Mouse (Mus musculus): ENCODE data around the gene N4bp2l1.

The N4bp2l1 gene

DNA sequence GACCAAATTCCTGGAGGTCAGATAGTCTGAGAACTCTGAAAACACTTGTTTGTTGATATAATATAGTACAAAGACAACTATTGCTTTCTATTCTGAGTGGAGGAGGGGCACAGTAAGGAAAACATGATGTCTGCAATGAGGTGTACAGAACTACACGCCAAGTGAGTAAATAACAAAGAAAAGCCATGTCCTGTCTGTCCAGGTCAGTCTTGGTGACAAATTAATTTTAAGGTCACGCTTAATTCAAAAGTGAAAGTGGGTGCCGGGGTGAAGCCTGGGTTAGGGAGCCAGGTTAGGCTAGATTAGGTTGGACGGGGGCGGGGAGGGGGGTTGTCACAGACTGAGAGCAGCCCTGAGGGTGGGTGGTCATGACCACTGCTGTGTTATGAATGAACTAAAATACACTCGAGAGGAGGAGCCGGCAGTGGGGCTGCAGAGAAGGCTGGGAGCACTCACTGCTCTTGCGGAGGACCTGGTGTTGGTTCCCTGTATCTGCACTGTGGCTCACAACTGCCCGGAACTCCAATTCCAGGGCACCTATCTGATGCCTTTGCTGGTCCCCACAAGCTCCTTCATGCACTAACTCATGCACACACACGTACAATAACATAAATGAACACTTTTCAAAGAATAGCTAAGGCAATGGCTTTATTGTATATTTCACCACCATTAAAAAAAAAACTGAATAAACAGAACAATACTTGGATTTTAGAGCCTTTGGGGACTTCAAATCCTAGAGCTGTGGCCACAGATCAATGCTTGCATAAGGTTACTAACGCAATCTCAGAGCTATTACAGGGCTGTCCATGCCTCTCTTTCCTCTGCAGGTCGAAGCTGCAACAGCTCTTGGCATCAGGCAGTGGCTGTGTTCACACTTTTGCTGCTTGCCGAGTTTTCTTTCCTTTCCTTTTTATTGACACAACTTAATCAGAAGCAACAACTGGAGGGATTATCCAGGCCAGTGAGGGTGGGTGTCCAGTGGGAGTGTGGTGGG, 2.6 kb upstream of the N4bp2l1 start:
- DNase-seq (ENCODE audit: low spot score in 2 of 2): no peak

DNA sequence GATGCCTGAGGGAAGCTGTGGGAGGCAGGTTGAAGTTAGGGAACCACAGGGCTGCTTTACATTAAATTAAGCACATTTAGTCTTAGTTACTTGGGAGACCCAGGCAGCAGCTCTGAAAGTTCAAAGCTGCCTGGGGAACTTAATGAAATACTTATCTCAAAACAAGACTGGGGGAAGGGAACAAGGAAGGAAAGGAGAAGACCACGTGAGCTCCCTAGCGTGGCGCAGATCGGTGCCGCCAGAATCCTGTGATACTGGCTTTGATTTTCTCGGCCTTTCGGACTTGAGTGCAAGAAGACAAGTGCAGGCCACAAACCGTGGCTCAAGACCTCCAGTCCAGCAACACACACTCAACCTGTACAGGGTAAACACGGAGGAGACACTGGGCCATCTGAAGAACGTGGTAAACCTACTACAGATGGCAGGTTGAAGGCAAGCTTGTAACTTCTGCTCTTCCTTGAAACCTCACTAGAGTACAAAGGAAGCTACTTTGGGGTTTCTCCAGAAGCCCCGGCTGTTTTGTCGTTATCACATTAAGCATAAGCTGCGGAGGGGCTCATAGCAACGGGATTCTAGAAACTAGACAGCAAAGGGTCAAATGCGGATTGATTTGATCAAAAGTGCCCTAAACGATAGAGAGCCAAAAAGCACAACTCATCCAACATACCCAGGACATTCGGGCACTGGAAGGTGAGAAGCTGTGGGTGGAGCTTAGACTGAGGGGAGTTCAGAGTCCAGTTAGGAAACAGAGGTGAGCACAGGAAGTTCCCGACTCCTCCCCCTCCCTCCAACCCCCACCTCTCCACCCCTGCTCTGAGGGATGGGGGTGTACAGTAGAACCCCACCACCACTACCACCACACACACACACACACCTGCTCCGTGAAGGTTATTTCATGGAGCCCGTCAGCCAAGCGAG, 1.5 kb upstream of the N4bp2l1 start:
- DNase-seq (ENCODE audit: low spot score in 2 of 2): peak in 1 of 2 experiments; percentile 9

DNA sequence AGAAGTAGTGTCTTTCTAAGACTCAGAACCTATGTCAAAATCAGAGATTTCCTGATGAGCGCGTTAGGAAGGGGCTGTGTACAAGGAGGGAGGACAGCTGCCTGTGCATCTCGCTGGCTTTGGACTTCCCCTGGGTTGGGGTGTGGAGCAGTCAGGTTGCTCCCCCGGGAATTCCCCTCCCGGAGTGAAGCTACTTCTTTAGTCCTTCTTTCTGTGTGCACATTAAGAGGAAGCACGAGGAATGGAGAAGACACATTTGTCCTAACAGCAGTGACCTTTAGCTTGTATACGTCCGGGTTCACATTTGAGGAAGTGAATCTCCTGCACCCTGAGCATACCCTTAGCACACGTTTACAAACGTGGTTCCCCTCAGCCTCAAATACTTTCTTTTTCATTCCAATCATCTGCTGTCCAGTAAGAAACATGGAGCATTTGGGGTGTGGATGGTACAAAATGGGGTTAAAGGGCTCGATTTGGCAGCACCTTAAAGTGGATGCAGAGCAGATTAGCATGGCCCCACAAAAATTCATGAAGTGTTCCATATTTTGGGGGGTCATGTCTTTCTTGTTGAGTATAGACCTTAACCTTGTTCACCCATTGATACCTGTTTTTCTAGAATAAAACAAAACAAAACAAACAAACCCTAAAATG, 1.5 kb downstream of the N4bp2l1 start:
- DNase-seq (ENCODE audit: low spot score in 2 of 2): no peak

DNA sequence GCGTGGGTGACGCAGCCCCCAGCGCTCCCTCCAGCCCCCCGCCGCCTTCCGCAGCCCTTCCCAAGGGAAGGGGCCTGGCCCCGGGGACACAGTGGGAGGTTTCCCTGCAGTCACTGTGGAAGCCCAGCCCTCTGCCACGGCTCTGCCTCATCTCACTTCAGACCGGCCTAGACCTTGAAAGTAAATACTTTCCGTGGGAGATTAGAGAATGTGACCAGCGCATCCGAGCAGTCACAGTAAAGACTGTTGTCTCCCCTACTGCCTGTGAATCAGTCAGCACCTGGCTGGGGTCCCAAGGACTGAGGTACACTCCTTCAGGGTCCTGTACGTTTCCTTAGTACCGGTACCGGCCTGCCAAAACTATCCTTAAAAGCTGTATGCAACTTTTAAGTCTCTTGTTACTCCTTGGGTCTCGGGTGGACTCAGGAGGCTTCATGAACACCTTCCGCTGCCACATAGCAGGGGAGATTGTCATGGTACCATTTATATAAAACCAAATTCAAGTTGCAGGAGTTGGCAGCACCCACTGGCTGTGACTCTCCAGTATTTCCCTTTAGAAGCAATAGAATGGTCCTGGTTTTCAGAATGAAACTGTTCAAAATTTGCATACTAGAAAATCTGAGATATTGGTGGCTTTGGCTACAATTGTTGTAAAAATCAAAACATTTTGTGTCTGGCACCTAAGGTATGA, 2.2 kb downstream of the N4bp2l1 start:
- DNase-seq (ENCODE audit: low spot score in 2 of 2): no peak

DNA sequence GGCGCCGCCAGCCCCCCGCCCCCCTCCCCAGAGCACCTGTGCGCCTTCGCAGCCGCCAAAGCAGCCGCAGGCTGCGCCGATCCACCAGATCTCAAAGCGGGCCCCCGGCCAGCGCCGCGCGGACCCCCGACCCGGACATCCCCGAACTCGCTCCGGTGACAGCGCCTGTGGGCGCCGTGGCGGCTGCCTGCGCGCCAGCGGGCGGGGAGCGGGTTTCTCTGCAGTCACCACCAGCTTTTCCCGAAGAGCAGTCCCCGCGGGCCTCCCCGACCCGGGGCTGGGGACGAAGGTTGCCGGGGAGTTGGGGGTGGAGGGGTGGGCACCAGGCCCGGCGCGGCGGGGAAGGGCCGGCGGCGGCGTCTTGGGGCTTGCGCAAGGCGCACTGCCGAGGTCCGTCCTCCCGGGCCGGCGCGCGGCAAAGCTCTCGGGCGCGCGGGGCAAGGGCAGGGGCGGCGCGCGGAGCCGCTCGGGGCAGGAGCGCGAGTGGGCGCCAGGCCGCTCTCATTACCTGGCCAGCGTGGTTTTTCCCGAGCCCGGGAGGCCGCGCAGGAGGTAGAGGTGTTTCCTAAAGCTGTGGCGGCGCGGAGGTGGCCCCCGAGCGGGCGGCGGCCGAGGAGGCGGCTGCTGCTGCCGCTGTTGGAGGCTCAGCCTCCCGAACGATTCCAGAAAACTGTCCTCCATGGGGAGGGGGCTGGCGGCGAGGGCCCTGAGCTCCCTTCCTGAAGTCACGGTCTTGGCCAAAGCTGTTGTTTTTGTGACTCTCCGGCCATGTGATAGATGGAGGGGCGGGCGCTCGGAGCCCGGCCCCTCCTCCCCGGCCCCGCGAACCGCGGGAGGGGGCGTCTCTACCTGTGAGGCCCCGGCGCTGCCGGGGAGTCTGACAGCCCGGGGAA, 3.0 kb downstream of the N4bp2l1 start:
- DNase-seq (ENCODE audit: low spot score in 2 of 2): peak; percentile 52 to 55

DNA sequence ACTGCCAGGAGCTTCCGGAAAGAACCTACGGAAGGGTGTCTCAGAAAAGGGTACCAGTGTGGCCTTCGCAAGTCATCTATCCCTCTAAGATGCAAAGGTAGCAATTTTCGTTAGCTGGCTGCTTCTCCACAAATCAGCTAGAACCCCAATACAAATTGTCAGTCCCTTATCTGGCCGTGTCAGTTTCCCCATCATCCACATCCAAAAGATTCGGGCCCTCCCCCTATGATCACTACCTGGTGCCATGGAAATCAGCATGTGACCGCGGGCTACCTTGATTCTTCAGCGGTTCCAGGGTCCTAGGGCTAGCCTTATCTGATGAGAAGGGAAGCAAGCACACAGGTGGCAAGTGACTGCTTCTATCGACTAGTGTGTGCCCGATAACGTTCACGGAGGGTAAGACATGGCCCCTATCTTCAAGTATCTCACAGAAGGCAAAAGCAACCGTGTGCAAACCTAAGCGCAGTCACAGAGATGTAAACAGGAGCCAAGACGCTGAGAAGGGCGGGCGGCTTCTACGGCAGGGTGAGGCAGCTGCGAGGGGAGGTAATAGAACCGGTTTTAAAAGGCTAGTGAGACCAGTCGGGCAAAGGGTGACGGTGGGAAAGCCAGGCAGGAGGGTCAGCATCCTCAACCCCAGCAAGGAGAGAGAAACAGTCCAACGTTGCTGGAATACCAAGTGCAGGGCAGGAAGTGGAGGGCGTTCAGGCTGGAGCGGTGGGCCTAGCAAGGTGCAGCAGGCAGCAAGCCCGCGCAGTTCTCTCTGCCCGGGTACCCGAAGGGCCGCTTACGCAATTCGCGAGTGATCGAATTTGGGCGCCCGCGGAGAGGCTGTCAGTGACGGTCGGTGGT, 3.9 kb downstream of the N4bp2l1 start:
- peak in 1 of 2 experiments; percentile 60 for DNase-seq (ENCODE audit: low spot score in 2 of 2)

DNA sequence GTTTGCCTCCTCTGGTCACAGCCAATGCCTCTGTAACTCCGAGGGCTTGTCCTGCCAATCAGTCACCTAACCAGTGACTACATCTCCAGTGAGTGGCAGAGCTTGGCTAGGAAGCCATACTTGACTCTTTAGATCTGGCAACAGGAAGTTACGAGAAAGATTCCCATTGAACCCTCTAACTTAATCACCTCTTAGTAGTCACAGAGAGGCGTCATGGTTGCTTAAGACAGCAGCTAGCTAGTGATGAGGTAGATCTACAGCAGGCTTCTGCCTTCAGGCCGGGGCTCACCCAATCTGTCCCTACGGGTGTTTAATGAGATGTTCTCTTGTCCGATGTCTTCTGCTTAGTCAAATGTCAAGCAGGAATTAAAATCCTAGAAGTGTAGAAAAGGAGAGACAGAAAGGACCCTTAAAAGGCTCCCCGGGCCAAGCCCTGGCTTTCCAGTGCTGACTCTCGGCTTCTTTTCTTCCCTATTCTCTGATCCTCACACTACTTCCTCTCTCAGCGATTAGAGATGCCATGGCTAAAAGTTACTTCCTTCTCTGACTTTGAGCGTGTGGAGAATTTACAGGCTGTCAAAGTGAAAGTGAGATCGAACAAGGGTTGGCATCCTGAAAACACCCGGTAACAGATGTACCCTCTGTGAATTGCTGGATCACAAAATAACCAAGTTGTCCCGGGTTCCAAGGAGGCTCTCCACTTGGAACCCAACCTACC, 4.6 kb downstream of the N4bp2l1 start:
- DNase-seq (ENCODE audit: low spot score in 2 of 2): no peak

DNA sequence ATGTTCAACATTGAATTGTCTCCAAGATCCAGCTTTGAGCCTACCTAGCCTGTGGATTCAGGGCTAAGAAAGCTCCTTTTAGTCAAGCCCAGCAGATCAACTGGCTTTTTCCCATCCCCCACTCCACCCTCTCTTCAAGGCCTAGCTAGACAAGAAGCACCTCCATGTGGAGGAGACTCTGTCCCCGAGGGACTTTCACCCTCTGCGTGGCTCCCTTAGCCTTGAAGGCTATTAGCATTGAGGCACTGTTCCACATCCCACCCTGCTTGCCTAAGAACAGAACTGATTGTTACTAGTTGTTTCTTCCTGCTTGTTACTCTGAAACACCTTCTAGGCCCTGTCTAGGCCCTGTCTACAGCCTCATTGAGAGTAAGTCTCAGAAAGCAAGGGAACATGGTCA, 7.0 kb downstream of the N4bp2l1 start:
- DNase-seq (ENCODE audit: low spot score in 2 of 2): no peak

DNA sequence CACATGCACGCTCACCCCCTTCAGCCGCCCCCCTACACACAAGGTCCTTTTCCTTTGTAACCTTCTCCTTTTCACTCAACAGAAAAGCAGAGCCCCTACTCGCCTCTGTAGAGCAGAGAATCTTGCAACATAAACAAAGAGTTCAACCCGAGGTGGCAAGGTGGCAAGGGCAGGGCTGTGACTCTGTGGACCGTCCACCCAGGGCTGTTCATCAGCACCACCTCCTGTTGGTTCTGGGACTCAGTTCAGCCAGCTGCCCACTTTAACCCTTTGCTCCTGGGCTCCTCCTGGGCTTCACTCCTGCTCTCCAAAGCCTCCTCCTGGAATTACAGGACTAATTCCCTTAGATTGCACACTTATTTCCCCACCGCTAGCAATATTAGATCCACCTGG, 12.7 kb downstream of the N4bp2l1 start:
- no peak for DNase-seq (ENCODE audit: low spot score in 2 of 2)

DNA sequence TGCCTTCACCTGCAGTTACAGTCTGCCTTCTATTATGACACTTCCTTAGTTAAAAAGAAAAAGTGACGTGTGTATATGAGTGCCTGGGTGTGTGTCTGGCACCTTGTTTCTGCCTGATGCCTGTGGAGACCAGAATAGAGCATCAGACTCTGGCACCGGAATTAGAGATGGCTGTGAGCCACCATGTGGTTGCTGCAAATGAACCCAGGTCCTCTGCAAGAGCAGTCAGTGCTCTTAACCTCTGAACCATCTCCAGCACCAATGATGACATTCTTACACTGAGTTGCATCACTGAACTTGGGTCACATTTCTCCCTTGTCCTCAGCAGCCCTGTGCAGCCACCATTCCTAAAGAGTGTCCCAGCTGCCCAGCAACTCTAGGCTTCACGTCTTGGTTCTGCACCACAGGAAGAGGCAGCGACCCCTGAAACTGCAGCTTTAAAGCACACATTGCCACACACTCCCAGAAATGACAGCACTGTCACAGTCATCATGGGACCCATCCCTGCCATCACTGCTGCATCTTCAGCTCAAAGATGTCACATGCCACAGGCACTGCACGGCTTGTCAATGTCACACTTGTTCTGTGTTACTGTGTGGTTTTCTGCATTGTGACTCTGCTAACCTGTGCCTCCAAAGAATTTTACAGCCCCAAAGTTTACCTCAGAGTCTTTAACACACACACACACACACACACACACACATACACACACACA, 13.2 kb downstream of the N4bp2l1 start:
- no peak for DNase-seq (ENCODE audit: low spot score in 2 of 2)

DNA sequence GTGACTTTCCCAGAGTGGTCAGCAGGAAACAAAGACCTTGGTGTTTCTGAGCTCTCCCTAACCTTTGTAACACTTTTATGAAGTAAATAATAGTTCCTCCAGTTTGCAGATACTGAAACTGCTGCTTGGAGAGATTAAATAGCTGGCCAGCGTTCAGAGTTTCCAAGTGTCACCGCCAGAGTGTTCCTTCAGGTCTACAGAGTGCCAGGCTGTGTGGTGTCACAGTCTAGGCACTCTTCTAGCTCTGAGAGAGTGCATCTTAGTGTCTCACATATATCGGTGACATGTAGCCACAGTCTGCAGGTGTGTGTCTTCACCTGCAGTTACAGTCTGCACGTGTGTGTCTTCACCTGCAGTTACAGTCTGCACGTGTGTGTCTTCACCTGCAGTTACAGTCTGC, 13.8 kb downstream of the N4bp2l1 start:
- DNase-seq (ENCODE audit: low spot score in 2 of 2): no peak

DNA sequence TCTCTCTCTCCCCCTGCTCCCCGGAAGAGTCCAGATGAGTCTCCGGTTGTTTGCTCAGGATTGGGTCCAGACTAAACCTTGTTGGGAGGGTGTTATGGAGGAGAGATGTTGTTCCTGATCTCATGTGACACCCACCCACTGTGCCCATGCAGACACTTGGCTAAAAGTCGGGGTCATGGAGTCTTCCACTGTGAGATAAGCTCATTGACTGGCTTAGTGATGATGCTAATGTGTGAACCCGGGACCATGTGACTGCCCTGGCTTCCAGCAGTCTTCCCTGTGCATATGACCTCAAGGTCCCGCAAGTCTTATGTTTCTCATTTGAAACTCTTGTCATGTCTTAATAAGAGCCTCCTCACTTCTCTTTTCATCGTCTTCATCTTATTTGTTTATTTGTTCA, 15.8 kb downstream of the N4bp2l1 start:
- no peak for DNase-seq (ENCODE audit: low spot score in 2 of 2)

DNA sequence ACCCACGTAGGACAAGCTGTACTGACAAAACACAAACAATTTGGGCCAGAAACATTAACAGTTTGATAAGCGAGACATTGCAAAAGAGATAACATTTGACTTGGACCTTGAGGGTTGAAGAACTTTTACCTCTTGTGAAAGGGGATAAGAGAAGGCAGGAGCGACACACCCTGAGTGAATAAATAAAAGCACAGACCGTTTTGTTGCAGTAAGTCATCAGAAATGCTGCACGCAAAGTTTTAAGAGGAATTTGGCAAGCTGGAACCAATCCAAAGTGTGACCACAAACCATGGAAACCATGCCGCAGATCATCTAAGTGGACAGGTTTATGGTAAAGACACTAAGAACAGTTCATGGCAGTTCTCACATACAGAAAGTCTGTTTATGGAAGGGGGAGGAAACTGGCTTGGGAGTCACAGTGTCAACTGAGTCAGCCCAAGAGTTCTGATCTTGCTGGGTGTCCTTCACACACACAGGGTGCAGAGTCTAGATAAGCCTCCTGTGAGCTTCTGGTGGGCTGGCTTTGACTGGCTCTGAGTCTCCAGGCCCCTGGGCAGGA, 18.3 kb downstream of the N4bp2l1 start:
- DNase-seq (ENCODE audit: low spot score in 2 of 2): no peak

DNA sequence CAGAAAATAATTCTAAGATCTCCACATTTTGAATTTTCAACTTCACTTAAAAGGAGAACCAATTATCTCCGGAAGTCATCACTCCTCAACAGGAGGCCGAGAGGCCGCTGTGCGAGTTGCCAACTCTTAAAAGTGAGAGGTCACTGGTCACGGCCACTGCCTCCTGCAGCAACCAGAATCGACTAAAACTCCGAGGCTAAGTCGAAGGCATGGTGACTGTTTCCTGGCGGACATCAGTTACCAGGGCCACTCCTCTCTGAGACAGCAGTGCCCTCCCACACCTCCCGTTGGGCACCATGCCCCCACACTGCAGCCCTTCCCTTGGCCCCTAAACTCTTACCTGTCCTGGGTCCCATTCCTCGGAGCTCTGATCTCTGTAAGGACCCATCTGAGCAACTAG, 20.2 kb downstream of the N4bp2l1 start:
- no peak for DNase-seq (ENCODE audit: low spot score in 2 of 2)

DNA sequence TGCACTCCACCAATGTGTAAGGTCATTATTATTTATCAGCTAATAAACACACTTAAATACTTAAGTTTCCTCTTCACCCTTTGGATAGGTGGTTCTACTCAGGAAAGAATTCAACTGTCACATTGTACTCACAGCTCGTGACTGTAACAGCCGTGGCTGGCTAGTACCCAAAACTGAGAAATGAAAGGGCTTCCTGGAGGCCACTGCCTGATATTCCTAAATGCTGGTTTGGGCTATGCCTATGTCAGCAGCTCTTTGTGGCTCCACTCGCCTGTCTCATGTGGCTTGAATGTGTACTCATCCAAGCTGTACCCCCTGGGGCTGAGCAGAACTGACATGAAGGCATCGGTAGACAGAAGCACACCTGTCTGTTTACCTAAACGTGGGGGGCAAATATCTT, 22.1 kb downstream of the N4bp2l1 start:
- DNase-seq (ENCODE audit: low spot score in 2 of 2): no peak

DNA sequence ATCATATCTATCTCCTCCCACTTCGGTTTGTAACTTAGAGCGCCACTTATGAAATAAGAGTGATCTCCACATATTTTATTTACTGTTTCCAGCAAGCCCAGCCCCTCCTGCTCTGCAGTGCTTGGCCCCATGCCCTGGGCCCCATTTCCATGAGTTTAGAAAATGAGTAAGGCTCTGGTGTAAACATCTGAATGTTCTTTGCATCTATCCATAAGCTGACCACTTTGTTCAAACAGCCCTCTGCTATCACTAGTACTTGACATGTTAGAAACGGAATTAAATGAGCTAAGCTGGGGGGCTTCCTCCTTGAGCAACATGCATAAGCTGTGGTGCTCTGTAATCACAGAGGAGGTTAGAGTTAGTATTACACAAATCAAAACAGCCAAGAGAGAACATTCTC, 22.6 kb downstream of the N4bp2l1 start:
- DNase-seq (ENCODE audit: low spot score in 2 of 2): no peak

DNA sequence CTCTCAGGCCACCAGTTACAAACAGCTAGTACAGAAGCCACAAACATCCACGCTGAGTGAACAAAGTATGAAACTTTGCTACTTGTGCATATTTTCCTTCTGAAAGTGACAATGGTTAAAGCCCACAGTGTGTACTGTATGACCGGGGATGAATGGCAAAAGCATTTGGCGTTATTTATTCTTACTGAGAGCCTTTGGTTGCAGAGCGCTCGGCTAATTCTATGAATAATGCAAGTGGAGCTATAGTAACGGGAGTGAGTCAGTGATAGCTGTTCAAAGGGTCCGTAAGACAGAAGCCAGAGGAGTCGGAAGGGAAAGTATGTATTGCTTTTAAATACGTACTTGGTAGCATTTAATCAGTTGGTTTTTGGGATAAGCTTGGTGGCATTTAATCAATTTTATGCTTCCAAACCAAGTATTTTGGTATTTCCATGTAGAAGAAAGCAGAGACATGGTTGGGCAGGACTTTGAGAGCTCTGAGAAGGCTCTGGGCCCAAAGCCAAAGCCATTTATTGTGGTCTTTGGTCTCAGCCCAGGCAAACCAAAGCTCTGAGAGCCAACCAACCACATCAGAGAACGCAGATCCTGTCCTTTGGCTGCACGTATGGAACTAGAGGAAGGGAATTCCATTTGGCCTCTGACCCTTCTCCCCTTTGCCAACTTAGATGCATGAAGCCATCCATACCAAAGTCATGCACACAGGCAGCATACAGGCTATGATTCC, 26.3 kb downstream of the N4bp2l1 start:
- DNase-seq (ENCODE audit: low spot score in 2 of 2): no peak

Data from thymus, postnatal 10 days (tissue).